Mouse (Mus musculus) heart, embryonic 15.5 days (tissue): ENCODE data around the gene Caskin1. TPM values are rescaled to one million over a fixed set of nuclear protein-coding genes. Genes with fewer than 3 reads are reported as not detected.

Experiments used
- ATAC-seq: fragments of 200-750 bp; cut with Nextera tagmentation; replicated peaks from 2 replicates; pipeline ENCODE4 v1.8.0; 2017; ENCODE audit warnings: low read depth, moderate TSS enrichment; ENCODE audit not compliant: insufficient number of reproducible peaks, insufficient read depth, low FRiP score
- H3K27ac ChIP-seq: fragments of 300-500 bp; sonication (generic); 2 replicates; pipeline ENCODE4 v1.5.1; 2015; ENCODE audit warnings: mild to moderate bottlenecking, inconsistent platforms
- H3K27me3 ChIP-seq: fragments of 300-500 bp; sonication (generic); 2 replicates; pipeline ENCODE4 v1.6.1; 2015; ENCODE audit warnings: inconsistent platforms
- H3K36me3 ChIP-seq: fragments of 300-500 bp; sonication (generic); 2 replicates; pipeline ENCODE4 v1.6.1; 2015; ENCODE audit warnings: mild to moderate bottlenecking, inconsistent platforms
- H3K4me1 ChIP-seq: fragments of 300-500 bp; sonication (generic); replicated peaks from 2 replicates; pipeline ENCODE4 v1.6.1; 2015; ENCODE audit warnings: inconsistent platforms
- H3K4me2 ChIP-seq: fragments of 300-500 bp; sonication (generic); 2 replicates; pipeline ENCODE4 v1.6.1; 2015; ENCODE audit warnings: inconsistent platforms, mild to moderate bottlenecking, moderate library complexity
- H3K4me3 ChIP-seq: fragments of 300-500 bp; sonication (generic); 2 replicates; pipeline ENCODE4 v1.5.1; 2015; ENCODE audit warnings: mild to moderate bottlenecking, inconsistent platforms
- H3K9ac ChIP-seq: fragments of 300-500 bp; sonication (generic); 2 replicates; pipeline ENCODE4 v1.6.1; 2015; ENCODE audit warnings: mild to moderate bottlenecking, inconsistent platforms
- H3K9me3 ChIP-seq: fragments of 300-500 bp; sonication (generic); replicated peaks from 2 replicates; pipeline ENCODE4 v1.6.1; 2016; ENCODE audit warnings: inconsistent platforms
- WGBS: fragments of 180-500 bp; shearing (Covaris S2); methylation state at CpG from one replicate; pipeline ENCODE4 v1.1.7; 2015; ENCODE audit warnings: mixed read lengths; 5-methylcytosine and 5-hydroxymethylcytosine counted together
- polyA plus RNA-seq: library from polyadenylated mRNA; unstranded; fragments of >200 nt; fragmentation: Nextera tagmentation; extraction: Ambion mirVana; gene quantifications from 2 replicates; pipeline ENCODE4 v1.2.1, GENCODE M21; 2015

Gene Caskin1
- polyA plus RNA-seq, 1 experiment from 2014 or later, result 0.39 TPM

- Histone ChIP-seq H3K36me3 (no peaks in the 10 kb centered on the region), H3K27me3 (peaks cover 14% of the 10 kb centered on the region), H3K9ac (no peak overlapping the region), H3K4me1 (peaks cover 9% of the 10 kb centered on the region), H3K4me2 (no peak overlapping the region), H3K9me3 (no peaks in the 10 kb centered on the region), H3K27ac (no peak overlapping the region), H3K4me3 (no peak overlapping the region)
- 40% methylated on average over 11 of the region's 11 CpGs for whole genome bisulfite sequencing
- ATAC-seq, result no peak
These were observed 13.8 kb downstream of the Caskin1 start for GRCm38 (mm10) chr17:24502208-24502607.

GRCm38 (mm10) chr17:24504085-24504484 lies 15.7 kb downstream of the Caskin1 start:
- Histone ChIP-seq H3K27me3 (peaks cover 16% of the 10 kb centered on the region), H3K4me3 (no peak overlapping the region), H3K36me3 (peaks cover 14% of the 10 kb centered on the region), H3K4me1 (peaks cover 12% of the 10 kb centered on the region), H3K4me2 (no peak overlapping the region), H3K9ac (no peak overlapping the region), H3K27ac (no peak overlapping the region), H3K9me3 (no peaks in the 10 kb centered on the region)
- no peak for ATAC-seq
- 87% methylated on average over 10 of the region's 10 CpGs for WGBS

GRCm38 (mm10) chr17:24505286-24505955 lies 17.0 kb downstream of the Caskin1 start:
- Histone ChIP-seq H3K4me3 (no peak overlapping the region), H3K4me2 (no peak overlapping the region)
- 88% methylated on average over 30 of the region's 30 CpGs for WGBS

GRCm38 (mm10) chr17:24506332-24507070 lies 18.1 kb downstream of the Caskin1 start:
- peak overlapping the region; percentile 33 for H3K4me3 ChIP-seq
- peak overlapping the region; percentile 70 for H3K4me2 ChIP-seq
- H3K36me3 ChIP-seq, result peaks cover 37% of the 10 kb centered on the region
- H3K27ac ChIP-seq, result no peak overlapping the region
- peak; percentile 15; the same call in 1 of the 2 replicates for ATAC-seq
- H3K27me3 ChIP-seq, result peaks cover 16% of the 10 kb centered on the region
- peak overlapping the region; percentile 52 for H3K9ac ChIP-seq
- peaks cover 12% of the 10 kb centered on the region for H3K4me1 ChIP-seq
- WGBS, result 21% methylated on average over 36 of the region's 36 CpGs
- no peaks in the 10 kb centered on the region for H3K9me3 ChIP-seq

More at GRCm38 (mm10) chr17:24505286-24505955, 17.0 kb downstream of the Caskin1 start:
- Histone ChIP-seq H3K9me3 (no peaks in the 10 kb centered on the region), H3K4me1 (peaks cover 12% of the 10 kb centered on the region), H3K27me3 (peaks cover 16% of the 10 kb centered on the region), H3K9ac (no peak overlapping the region), H3K36me3 (peaks cover 27% of the 10 kb centered on the region), H3K27ac (no peak overlapping the region)
- ATAC-seq, result no peak

GRCm38 (mm10) chr17:24507129-24507664 lies 18.8 kb downstream of the Caskin1 start:
- H3K9me3 ChIP-seq, result no peaks in the 10 kb centered on the region
- ATAC-seq, result 0 out of 2 replicates have a peak, but pooled peaks have one; percentile 3
- H3K36me3 ChIP-seq, result peaks cover 43% of the 10 kb centered on the region
- peak overlapping the region; percentile 70 for H3K4me2 ChIP-seq
- H3K27me3 ChIP-seq, result peaks cover 16% of the 10 kb centered on the region
- H3K4me3 ChIP-seq, result peak overlapping the region; percentile 33; the same call in 1 of the 2 replicates
- H3K4me1 ChIP-seq, result peaks cover 12% of the 10 kb centered on the region
- H3K9ac ChIP-seq, result no peak overlapping the region
- 35% methylated on average over 19 of the region's 19 CpGs for WGBS
- no peak overlapping the region for H3K27ac ChIP-seq

DNA sequence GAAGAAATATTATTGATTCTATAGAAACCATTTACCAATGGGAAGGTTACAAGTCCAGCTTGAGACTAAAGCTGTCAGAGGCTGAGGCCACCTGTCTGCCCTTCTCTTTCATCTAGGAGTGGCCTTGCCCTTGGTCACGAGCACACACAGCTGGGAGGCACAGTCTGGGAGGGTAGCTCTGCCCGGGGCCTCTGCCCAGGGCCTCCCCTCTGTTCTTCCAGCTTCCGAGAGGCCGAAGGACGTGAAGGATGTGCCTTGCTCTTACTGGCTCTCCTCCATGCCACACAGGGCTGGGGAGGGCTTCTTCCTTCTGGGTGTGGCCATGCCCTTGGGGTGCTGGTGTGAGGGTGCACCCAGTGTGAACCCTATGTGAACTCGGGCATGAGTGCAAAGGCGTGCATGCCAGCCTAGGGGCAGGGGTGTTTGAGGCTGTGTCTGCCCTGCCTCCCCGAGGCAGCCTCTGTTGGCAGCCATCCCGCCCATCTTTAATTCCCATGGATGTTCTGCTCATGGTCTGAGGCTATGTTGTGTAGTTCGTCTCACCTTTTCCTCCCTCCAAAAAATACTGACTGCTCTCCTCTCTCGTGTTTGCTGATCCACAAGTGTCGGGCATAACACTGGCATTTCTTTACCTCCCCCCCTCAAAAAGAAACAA lies 19.5 kb downstream of the Caskin1 start:
- 83% methylated on average over 12 of the region's 12 CpGs for WGBS
- H3K36me3 ChIP-seq, result peaks cover 47% of the 10 kb centered on the region
- ATAC-seq, result no peak

DNA sequence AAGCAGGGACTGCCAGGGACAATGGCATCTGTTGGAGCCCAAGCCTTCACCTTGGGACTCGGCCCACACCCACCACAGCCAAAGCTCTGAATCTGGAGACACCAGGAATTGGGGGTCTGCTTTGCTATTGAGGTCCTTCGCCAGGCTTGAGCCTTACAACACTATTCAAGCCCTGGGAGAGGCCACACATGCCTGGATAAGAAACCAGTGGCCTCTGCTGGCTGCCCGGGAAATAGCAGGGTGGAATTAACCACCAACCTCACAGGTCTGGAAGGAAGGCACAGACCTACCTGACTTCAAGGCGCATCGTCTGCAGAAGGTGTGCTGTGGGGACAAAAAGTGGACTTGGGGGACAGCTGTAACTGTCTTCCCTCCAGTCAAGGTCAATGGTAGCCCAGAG lies 25.2 kb downstream of the Caskin1 start:
- Histone ChIP-seq H3K27me3 (no peaks in the 10 kb centered on the region), H3K27ac (no peak overlapping the region), H3K4me3 (peak overlapping the region; percentile 15; the same call in 1 of the 2 replicates), H3K4me1 (no peaks in the 10 kb centered on the region; the same call in 1 of the 2 replicates), H3K4me2 (peak overlapping the region; percentile 28; the same call in 1 of the 2 replicates), H3K9me3 (no peaks in the 10 kb centered on the region), H3K9ac (no peak overlapping the region), H3K36me3 (peaks cover 67% of the 10 kb centered on the region)
- 49% methylated on average over 5 of the region's 5 CpGs for WGBS
- peak; percentile 62; the same call in 1 of the 2 replicates for ATAC-seq

More for the DNA sequence above, 19.5 kb downstream of the Caskin1 start:
- Histone ChIP-seq H3K27ac (no peak overlapping the region), H3K4me2 (no peak overlapping the region), H3K4me1 (peaks cover 12% of the 10 kb centered on the region), H3K9ac (no peak overlapping the region), H3K4me3 (no peak overlapping the region), H3K27me3 (peaks cover 16% of the 10 kb centered on the region), H3K9me3 (no peaks in the 10 kb centered on the region)

DNA sequence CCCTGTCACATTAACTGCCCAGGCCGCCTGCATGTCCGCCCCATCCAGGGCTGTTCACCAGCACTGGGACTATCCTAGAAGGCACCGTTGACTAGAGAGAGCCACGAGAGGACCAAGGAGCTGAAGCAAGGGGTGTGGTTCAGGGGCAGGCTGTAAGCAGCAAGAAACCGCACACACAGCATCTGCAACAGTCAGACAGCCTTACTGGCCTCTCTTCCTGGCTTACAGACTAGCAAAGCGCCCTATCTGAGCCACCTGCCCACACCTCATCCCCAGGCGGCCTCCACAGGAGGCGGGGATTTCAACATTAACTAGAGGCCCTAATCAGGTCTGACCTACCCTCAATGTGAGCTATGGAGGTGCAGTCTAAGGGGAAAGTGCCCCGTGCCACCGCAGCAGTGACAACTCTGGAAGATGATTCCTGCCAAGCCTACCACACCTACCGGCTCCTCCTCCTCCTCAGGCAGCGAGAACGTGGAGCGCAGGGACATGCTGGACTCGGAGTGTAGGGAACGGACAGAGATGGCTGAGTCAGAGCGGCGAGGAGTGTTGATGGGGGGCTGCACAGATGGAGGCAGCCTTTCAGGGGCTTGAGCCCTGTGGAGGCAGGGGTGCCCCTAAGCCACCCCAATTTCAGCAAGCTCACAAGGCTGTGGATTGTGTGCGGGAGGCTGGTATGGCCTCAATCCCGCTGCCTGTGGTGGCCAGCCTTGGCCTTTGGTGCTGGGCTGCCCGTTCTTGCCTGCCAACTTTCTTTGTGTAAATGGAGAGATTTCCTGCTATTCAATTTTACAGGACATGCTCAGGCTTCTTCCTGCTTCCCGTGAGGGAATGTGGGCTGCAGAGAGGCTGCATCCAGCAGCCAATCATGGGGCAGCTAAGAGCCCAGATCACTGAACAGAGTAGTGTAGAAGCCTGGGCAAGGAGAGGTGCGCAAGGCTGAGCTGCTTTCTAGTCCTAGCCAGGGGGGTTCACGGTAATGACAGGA lies 26.2 kb downstream of the Caskin1 start:
- peak overlapping the region; percentile 28; the same call in 1 of the 2 replicates for H3K4me2 ChIP-seq
- peaks cover 61% of the 10 kb centered on the region for H3K36me3 ChIP-seq

DNA sequence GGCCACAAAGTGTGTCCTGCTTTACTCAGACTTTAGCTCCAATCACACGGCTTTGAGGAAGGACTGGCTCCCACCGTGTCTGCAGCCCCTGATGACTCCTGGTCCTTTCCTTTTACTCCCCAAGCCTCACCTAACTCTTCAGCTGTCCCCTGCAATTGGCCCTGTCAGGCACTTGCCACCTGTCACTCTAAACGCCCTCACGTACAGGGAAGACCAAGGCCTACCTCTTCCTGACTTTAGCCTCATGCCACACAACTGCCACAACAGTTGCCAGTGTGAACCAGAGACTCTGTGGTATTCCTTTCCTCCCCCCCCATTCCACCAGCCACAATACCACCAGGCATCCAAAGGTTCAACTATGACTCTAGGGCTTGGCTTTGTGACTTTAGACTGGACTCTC lies 32.0 kb downstream of the Caskin1 start:
- Histone ChIP-seq H3K27me3 (no peaks in the 10 kb centered on the region), H3K9ac (no peak overlapping the region), H3K9me3 (no peaks in the 10 kb centered on the region), H3K4me2 (no peak overlapping the region), H3K36me3 (peaks cover 32% of the 10 kb centered on the region), H3K4me1 (peaks cover 12% of the 10 kb centered on the region), H3K27ac (no peak overlapping the region), H3K4me3 (no peak overlapping the region)
- ATAC-seq, result no peak
- WGBS, result 83% methylated on average over 4 of the region's 4 CpGs

More for the DNA sequence above, 26.2 kb downstream of the Caskin1 start:
- H3K27me3 ChIP-seq, result no peaks in the 10 kb centered on the region
- H3K9ac ChIP-seq, result no peak overlapping the region
- H3K4me1 ChIP-seq, result no peaks in the 10 kb centered on the region; the same call in 1 of the 2 replicates
- ATAC-seq, result peak; percentile 63; the same call in 1 of the 2 replicates
- peak overlapping the region; percentile 63 for H3K27ac ChIP-seq
- peak overlapping the region; percentile 15 for H3K4me3 ChIP-seq
- no peaks in the 10 kb centered on the region for H3K9me3 ChIP-seq
- 84% methylated on average over 24 of the region's 24 CpGs for WGBS

GRCm38 (mm10) chr17:24524734-24525133 lies 36.3 kb downstream of the Caskin1 start:
- peaks cover 4% of the 10 kb centered on the region; the same call in 1 of the 2 replicates for H3K36me3 ChIP-seq
- WGBS, result 62% methylated on average over 2 of the region's 2 CpGs

More at GRCm38 (mm10) chr17:24524734-24525133, 36.3 kb downstream of the Caskin1 start:
- Histone ChIP-seq H3K4me3 (no peak overlapping the region), H3K27me3 (no peaks in the 10 kb centered on the region), H3K27ac (peak overlapping the region; percentile 69), H3K9ac (peak overlapping the region; percentile 9; the same call in 1 of the 2 replicates), H3K4me1 (peaks cover 37% of the 10 kb centered on the region), H3K9me3 (no peaks in the 10 kb centered on the region), H3K4me2 (no peak overlapping the region)
- no peak for ATAC-seq
